Mouse (Mus musculus): Measurements from ENCODE around the gene Zfx.

Gene Zfx

GRCm38 (mm10) chrX:94060751-94061150 lies 62.8 kb downstream of the Zfx start:
- DNase-seq (ENCODE audit: inconsistent ontology term) = no peak

- no peak for DNase-seq (ENCODE audit: inconsistent ontology term)
Measured at GRCm38 (mm10) chrX:94058748-94059147, 64.8 kb downstream of the Zfx start.

- no peak for DNase-seq (ENCODE audit: inconsistent ontology term)
Measured at GRCm38 (mm10) chrX:94049048-94049447, 74.5 kb downstream of the Zfx start.

GRCm38 (mm10) chrX:94048048-94048447 lies 75.5 kb downstream of the Zfx start:
- peak; percentile 86 for DNase-seq (ENCODE audit: inconsistent ontology term)

- no peak for DNase-seq (ENCODE audit: inconsistent ontology term)
Measured at GRCm38 (mm10) chrX:94047381-94047780, 76.1 kb downstream of the Zfx start.

- DNase-seq (ENCODE audit: inconsistent ontology term) = peak; percentile 26
Measured at GRCm38 (mm10) chrX:94032937-94033336, 90.6 kb downstream of the Zfx start.

- no peak for DNase-seq (ENCODE audit: inconsistent ontology term)
Measured at GRCm38 (mm10) chrX:94030081-94030480, 93.4 kb downstream of the Zfx start.

Data from Muller cell, postnatal 12 days (primary cell).